Mouse (Mus musculus) heart, embryonic 15.5 days (tissue): ENCODE measurements around the gene Rom1. TPM values are rescaled to one million over a fixed set of nuclear protein-coding genes. Genes with fewer than 3 reads are reported as not detected.
"Not testable (repeated sequence)": the region's sequence is repeated elsewhere in the genome, so short reads cannot be mapped to it uniquely, and the experiment has no call there.

Experiments used
- ATAC-seq: fragments of 200-750 bp; cut with Nextera tagmentation; replicated peaks from 2 replicates; pipeline ENCODE4 v1.8.0; 2017; ENCODE audit warnings: low read depth, moderate TSS enrichment; ENCODE audit not compliant: insufficient number of reproducible peaks, insufficient read depth, low FRiP score
- H3K27ac ChIP-seq: fragments of 300-500 bp; sonication (generic); 2 replicates; pipeline ENCODE4 v1.5.1; 2015; ENCODE audit warnings: mild to moderate bottlenecking, inconsistent platforms
- H3K27me3 ChIP-seq: fragments of 300-500 bp; sonication (generic); 2 replicates; pipeline ENCODE4 v1.6.1; 2015; ENCODE audit warnings: inconsistent platforms
- H3K36me3 ChIP-seq: fragments of 300-500 bp; sonication (generic); 2 replicates; pipeline ENCODE4 v1.6.1; 2015; ENCODE audit warnings: mild to moderate bottlenecking, inconsistent platforms
- H3K4me1 ChIP-seq: fragments of 300-500 bp; sonication (generic); replicated peaks from 2 replicates; pipeline ENCODE4 v1.6.1; 2015; ENCODE audit warnings: inconsistent platforms
- H3K4me2 ChIP-seq: fragments of 300-500 bp; sonication (generic); 2 replicates; pipeline ENCODE4 v1.6.1; 2015; ENCODE audit warnings: inconsistent platforms, mild to moderate bottlenecking, moderate library complexity
- H3K4me3 ChIP-seq: fragments of 300-500 bp; sonication (generic); 2 replicates; pipeline ENCODE4 v1.5.1; 2015; ENCODE audit warnings: mild to moderate bottlenecking, inconsistent platforms
- H3K9ac ChIP-seq: fragments of 300-500 bp; sonication (generic); 2 replicates; pipeline ENCODE4 v1.6.1; 2015; ENCODE audit warnings: mild to moderate bottlenecking, inconsistent platforms
- H3K9me3 ChIP-seq: fragments of 300-500 bp; sonication (generic); replicated peaks from 2 replicates; pipeline ENCODE4 v1.6.1; 2016; ENCODE audit warnings: inconsistent platforms
- WGBS: fragments of 180-500 bp; shearing (Covaris S2); methylation state at CpG from one replicate; pipeline ENCODE4 v1.1.7; 2015; ENCODE audit warnings: mixed read lengths; 5-methylcytosine and 5-hydroxymethylcytosine counted together
- polyA plus RNA-seq: library from polyadenylated mRNA; unstranded; fragments of >200 nt; fragmentation: Nextera tagmentation; extraction: Ambion mirVana; gene quantifications from 2 replicates; pipeline ENCODE4 v1.2.1, GENCODE M21; 2015

Gene Rom1
- polyA plus RNA-seq, 1 experiment from 2014 or later, result 1.9 TPM

- not testable (repeated sequence) for ATAC-seq, H3K9me3 ChIP-seq, H3K9ac ChIP-seq, H3K4me2 ChIP-seq, H3K27ac ChIP-seq, H3K27me3 ChIP-seq, H3K4me3 ChIP-seq
- peaks cover 37% of the 10 kb centered on the region for H3K4me1 ChIP-seq
- H3K36me3 ChIP-seq, result peaks cover 18% of the 10 kb centered on the region
- WGBS, result 81% methylated on average over 5 of the region's 5 CpGs
These were observed 32.9 kb downstream of the Rom1 start for GRCm38 (mm10) chr19:8896231-8896630.

GRCm38 (mm10) chr19:8895397-8895960 is 33.7 kb downstream of the Rom1 start:
- H3K4me3 ChIP-seq, result no peak overlapping the region
- H3K27ac ChIP-seq, result no peak overlapping the region
- no peak overlapping the region for H3K4me2 ChIP-seq
- H3K9ac ChIP-seq, result no peak overlapping the region; the same call in 1 of the 2 replicates
- H3K27me3 ChIP-seq, result no peaks in the 10 kb centered on the region
- no peak for ATAC-seq
- 91% methylated on average over 9 of the region's 9 CpGs for WGBS
- peaks cover 37% of the 10 kb centered on the region for H3K4me1 ChIP-seq
- peaks cover 25% of the 10 kb centered on the region for H3K36me3 ChIP-seq
- H3K9me3 ChIP-seq, result no peaks in the 10 kb centered on the region

GRCm38 (mm10) chr19:8892829-8893766 is 36.1 kb downstream of the Rom1 start, which contains the start of gene Ints5:
Gene Ints5, plus strand, starts transcription at chr19:8893005.
- Histone ChIP-seq H3K27ac (peak within 1 kb of the TSS; percentile 85), H3K4me2 (peak within 1 kb of the TSS; percentile 90), H3K9ac (peak within 1 kb of the TSS; percentile 92), H3K36me3 (peaks cover 27% of the 10 kb centered on the region), H3K27me3 (no peaks in the 10 kb centered on the region), H3K4me1 (peaks cover 26% of the 10 kb centered on the region), H3K9me3 (no peaks in the 10 kb centered on the region), H3K4me3 (peak within 1 kb of the TSS; percentile 90)
- ATAC-seq, result peak; percentile 27
- WGBS, result 2% methylated on average over 54 of the region's 54 CpGs

GRCm38 (mm10) chr19:8888511-8889385 is 40.4 kb downstream of the Rom1 start, which contains the start of the genes 1810009A15Rik and Gm49416:
Gene 1810009A15Rik, plus strand, starts transcription at chr19:8888853.
Gene Gm49416, plus strand, starts transcription at chr19:8888926.
- peak within 1 kb of the TSS; percentile 81 for H3K4me2 ChIP-seq
- WGBS, result under 1% methylated on average over 58 of the region's 58 CpGs
- H3K27me3 ChIP-seq, result no peaks in the 10 kb centered on the region
- peaks cover 12% of the 10 kb centered on the region for H3K4me1 ChIP-seq
- H3K9me3 ChIP-seq, result no peaks in the 10 kb centered on the region
- H3K36me3 ChIP-seq, result peaks cover 9% of the 10 kb centered on the region; the same call in 1 of the 2 replicates
- H3K9ac ChIP-seq, result peak within 1 kb of the TSS; percentile 86
- H3K27ac ChIP-seq, result peak within 1 kb of the TSS; percentile 86
- peak; percentile 93 for ATAC-seq
- peak within 1 kb of the TSS; percentile 84 for H3K4me3 ChIP-seq

- H3K9ac ChIP-seq, result peak overlapping the region; percentile 86
- peak overlapping the region; percentile 81 for H3K4me2 ChIP-seq
- H3K36me3 ChIP-seq, result peaks cover 9% of the 10 kb centered on the region; the same call in 1 of the 2 replicates
- H3K27ac ChIP-seq, result peak overlapping the region; percentile 86
- WGBS, result 16% methylated on average over 19 of the region's 19 CpGs
- H3K9me3 ChIP-seq, result no peaks in the 10 kb centered on the region
- ATAC-seq, result no peak
- peaks cover 7% of the 10 kb centered on the region for H3K4me1 ChIP-seq
- no peaks in the 10 kb centered on the region for H3K27me3 ChIP-seq
- H3K4me3 ChIP-seq, result peak overlapping the region; percentile 84
These were observed 41.3 kb downstream of the Rom1 start for GRCm38 (mm10) chr19:8887585-8888463.

- WGBS, result 45% methylated on average over 1 of the region's 1 CpGs
- Histone ChIP-seq H3K4me3 (no peak overlapping the region), H3K9ac (no peak overlapping the region; the same call in 1 of the 2 replicates), H3K27me3 (no peaks in the 10 kb centered on the region), H3K9me3 (no peaks in the 10 kb centered on the region), H3K4me2 (no peak overlapping the region), H3K36me3 (peaks cover 9% of the 10 kb centered on the region; the same call in 1 of the 2 replicates), H3K27ac (no peak overlapping the region), H3K4me1 (peaks cover 7% of the 10 kb centered on the region)
- ATAC-seq, result no peak
These were observed 42.1 kb downstream of the Rom1 start for GRCm38 (mm10) chr19:8886916-8887584.

- Histone ChIP-seq H3K27me3 (no peaks in the 10 kb centered on the region), H3K9ac (no peak within 1 kb of the TSS), H3K4me2 (no peak within 1 kb of the TSS), H3K36me3 (no peaks in the 10 kb centered on the region), H3K27ac (no peak within 1 kb of the TSS), H3K4me1 (peaks cover 22% of the 10 kb centered on the region), H3K4me3 (no peak within 1 kb of the TSS), H3K9me3 (no peaks in the 10 kb centered on the region)
- WGBS, result 61% methylated on average over 3 of the region's 3 CpGs
- no peak for ATAC-seq
These were observed 45.5 kb downstream of the Rom1 start, which contains the start of the genes Lbhd1 and Gm49403 for GRCm38 (mm10) chr19:8883616-8884015. Gene Lbhd1, plus strand, starts transcription at chr19:8883732. Gene Gm49403, plus strand, starts transcription at chr19:8883930.

- H3K4me2 ChIP-seq, result peak overlapping the region; percentile 84
- H3K4me3 ChIP-seq, result peak overlapping the region; percentile 79
- H3K27ac ChIP-seq, result peak overlapping the region; percentile 89
- peaks cover 11% of the 10 kb centered on the region; the same call in 1 of the 2 replicates for H3K36me3 ChIP-seq
- H3K27me3 ChIP-seq, result no peaks in the 10 kb centered on the region
- no peaks in the 10 kb centered on the region for H3K9me3 ChIP-seq
- peaks cover 15% of the 10 kb centered on the region for H3K4me1 ChIP-seq
- ATAC-seq, result no peak
- WGBS, result 9% methylated on average over 3 of the region's 3 CpGs
- H3K9ac ChIP-seq, result peak overlapping the region; percentile 75
These were observed 48.1 kb downstream of the Rom1 start for GRCm38 (mm10) chr19:8881034-8881392.

GRCm38 (mm10) chr19:8880311-8881033 is 48.7 kb downstream of the Rom1 start, which contains the start of gene Uqcc3:
Gene Uqcc3, minus strand, starts transcription at chr19:8880923.
- Histone ChIP-seq H3K36me3 (peaks cover 17% of the 10 kb centered on the region), H3K4me1 (peaks cover 15% of the 10 kb centered on the region), H3K4me2 (peak within 1 kb of the TSS; percentile 84), H3K4me3 (peak within 1 kb of the TSS; percentile 79), H3K9ac (peak within 1 kb of the TSS; percentile 75), H3K27ac (peak within 1 kb of the TSS; percentile 89), H3K9me3 (no peaks in the 10 kb centered on the region), H3K27me3 (no peaks in the 10 kb centered on the region)
- peak; percentile 94 for ATAC-seq
- WGBS, result under 1% methylated on average over 42 of the region's 42 CpGs
